Mouse (Mus musculus): ENCODE measurements at regions not wholly inside any gene's neighbourhood (a gene's known extent, or its start where the extent isn't known, plus 50 kb on each side); places are given as distances from the start of the nearest gene placed in this dataset.

DNA sequence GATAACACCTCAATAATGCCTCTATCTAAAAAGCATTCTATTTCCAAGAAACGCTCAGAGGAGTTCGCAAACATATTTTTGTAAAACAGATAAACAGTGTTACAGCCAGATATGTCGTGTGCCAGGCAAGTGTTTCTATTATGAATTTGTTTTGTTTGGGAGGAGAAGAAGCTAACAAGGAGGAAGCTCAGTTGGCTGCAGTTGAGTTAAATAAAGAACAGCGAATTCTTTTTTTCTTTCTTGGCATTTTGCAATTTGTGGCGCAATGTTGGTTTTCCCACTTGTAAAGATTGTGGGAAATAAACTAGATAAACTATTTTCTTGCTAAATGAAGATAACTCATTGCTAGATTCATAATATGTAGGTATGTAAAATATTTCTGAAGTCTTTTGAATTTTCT is 427.4 kb downstream of the Prdm2 start:
- DNase-seq (ENCODE audit: low spot score in 2 of 2), result no peak

DNA sequence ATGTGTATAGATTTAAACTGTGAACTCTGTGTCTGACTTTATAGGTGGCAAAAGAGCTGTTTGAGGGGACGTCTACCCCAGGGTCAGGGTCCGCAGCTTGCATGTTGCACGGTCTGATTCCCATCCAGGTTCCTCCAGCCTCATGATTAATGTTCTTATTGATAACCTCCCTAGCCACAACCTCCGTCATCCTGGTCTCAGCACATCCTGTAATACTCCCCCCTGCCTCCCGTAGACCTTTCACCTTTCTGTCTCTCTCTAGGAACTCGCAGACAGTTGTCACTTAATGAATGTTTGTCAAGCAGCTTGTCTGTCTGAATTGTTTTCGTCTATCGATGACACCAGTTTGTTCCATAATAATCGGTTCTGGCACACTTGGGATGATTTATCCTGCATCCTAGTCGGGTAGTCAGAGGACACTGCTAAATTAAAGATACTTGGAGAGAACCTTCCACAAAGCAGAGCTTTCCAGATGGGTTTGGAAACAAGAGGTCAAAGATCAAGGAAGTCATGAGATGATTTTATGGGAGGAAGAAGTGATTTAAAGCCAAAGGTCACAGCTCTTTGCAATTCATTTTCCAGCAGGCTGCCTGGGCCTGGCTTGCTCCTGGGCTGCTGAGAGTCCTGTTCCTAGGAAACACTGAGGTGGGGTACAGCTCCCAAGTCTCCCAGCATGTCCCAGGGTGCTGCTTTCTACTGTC is 435.9 kb downstream of the Prdm2 start:
- no peak for DNase-seq (ENCODE audit: low spot score in 2 of 2)

- DNase-seq (ENCODE audit: low spot score in 2 of 2), result no peak
Observed at GRCm38 (mm10) chr4:142775023-142775422, 437.8 kb downstream of the Prdm2 start.

GRCm38 (mm10) chr4:142773651-142774151 is 439.1 kb downstream of the Prdm2 start:
- DNase-seq (ENCODE audit: low spot score in 2 of 2), result no peak

DNA sequence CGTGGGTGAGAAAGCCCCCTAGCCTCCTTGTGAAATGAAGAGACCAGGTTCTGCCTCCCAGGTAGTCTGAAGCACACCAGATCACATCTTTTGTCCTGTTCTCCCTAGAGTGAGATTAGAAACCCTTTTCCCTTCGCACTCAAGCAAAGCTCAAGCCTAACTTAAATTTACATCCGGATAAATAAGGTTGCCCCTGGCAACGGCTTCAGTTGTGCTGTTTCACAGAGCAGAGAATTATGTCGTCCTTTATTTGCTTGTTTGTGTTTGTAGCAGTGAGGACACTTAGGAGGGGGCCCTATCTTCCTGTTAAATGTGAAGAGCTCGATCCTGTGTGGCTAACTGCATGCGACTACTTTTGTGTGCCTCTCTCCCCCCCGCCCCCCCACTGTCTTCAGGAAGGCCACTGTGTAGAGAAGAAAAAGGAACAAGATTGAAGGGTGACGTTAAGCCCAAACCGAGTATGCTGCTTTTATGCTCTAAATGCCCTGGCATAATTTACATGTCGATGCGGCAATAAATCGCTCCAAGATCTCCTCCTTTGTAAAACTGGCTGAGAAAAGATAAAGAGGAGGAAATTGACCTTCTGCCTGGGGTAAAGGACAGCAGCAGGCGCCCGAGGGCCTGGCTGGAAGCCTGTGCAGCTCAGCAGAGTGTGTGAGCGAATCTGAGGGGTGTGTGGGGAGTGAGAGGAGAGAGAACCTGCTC is 439.9 kb downstream of the Prdm2 start:
- no peak for DNase-seq (ENCODE audit: low spot score in 2 of 2)

- no peak for DNase-seq (ENCODE audit: low spot score in 2 of 2)
Observed at GRCm38 (mm10) chr4:142771520-142772150, 441.2 kb downstream of the Prdm2 start.

DNA sequence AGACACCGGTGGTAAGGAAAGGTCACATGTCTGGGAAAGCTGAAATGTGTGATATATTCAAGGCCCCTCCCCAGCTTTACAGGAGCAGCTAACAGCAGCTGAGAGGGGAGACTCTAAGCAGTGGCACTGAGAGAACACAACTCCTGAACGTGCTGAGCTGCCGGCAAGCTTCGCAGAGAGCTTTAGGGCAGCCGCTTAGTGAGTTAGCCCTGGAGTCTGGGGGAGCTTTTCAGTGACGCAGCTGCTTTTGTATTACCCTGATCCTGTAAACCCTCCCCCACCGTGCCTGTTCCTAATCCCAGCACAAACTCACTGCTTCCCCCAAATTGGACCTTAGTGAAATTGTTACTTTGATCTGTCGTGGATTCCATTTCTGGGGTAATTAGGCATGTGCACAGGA is 442.6 kb downstream of the Prdm2 start:
- no peak for DNase-seq (ENCODE audit: low spot score in 2 of 2)

DNA sequence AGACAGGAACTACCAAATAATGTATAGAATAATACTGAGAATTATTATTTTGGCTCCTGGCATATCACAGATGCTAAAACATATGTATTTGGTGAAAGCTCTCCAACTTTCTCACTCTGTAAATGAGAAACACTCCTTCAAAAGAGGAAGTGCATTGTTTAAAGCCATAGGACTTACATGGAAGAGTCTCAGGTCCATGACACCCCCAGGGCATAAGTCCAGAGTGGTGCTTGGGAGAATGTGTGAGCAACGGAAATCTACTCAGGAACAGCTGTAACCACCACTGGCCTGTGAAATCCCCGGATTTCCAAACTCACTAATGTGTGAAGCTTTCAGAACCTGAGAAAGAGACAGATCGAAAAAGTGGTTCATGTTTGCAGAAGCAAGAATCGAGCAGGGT is 445.1 kb downstream of the Prdm2 start:
- no peak for DNase-seq (ENCODE audit: low spot score in 2 of 2)

GRCm38 (mm10) chr4:142761577-142761976 is 451.2 kb downstream of the Prdm2 start:
- DNase-seq (ENCODE audit: low spot score in 2 of 2), result no peak

DNA sequence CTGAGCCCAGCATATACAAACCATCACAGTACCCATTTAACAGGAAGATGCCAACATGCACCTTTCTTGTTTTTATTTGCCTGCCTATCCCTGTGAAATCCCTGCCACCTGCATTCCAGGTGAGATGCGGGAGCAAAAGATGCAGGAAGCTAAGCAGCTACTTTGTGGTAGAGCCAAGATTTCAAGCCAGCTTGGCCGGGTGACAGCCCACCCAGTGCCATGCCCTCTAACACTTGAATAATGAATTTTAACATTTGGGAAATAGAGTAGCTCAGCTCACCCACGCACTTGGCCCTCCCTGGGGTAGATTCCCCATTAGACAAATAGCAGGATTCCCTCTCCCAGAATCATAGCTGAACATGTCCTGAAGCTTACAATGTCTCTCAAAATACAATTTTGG is 454.7 kb downstream of the Prdm2 start:
- no peak for DNase-seq (ENCODE audit: low spot score in 2 of 2)

DNA sequence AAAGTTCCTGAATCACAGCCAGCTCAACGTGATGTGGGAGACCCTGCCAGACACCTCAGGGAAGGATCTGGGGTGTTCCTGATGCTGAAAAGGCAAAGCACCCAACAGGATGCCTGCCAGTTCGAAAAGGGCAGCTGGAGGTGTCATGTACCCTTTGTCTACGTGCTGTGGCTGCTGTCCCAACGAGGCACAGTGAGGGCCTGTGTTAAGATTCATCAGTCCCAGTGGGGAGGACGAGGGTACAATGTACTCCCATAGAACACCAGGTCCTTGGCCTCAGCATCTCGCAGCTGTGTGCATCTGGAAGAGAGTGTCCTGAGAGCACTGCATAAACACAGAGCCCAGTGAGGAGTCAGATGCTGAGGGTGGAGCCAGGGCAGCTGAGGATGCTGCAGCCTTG is 456.5 kb downstream of the Prdm2 start:
- DNase-seq (ENCODE audit: low spot score in 2 of 2), result peak in 1 of 2 experiments; percentile 69

DNA sequence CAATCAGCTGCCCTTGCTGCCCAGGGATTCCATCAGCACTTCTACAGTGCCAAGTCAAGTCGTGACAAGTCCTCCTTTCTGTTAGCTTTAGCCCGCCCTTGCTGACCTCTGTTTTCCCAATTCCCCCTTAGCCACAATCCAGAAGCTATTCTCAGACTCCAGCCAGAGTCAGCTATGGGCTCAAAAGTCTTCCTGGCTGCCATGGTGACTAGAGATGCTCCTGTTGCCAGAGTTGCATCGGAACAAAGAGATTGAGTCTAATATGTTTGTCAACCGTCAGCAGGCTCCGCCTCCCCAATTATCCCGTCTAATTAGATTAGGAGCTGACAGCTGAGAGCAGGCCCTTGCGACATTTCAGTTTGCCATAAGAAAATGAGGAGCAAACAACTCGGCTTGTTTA is 462.9 kb downstream of the Prdm2 start:
- DNase-seq (ENCODE audit: low spot score in 2 of 2), result no peak

DNA sequence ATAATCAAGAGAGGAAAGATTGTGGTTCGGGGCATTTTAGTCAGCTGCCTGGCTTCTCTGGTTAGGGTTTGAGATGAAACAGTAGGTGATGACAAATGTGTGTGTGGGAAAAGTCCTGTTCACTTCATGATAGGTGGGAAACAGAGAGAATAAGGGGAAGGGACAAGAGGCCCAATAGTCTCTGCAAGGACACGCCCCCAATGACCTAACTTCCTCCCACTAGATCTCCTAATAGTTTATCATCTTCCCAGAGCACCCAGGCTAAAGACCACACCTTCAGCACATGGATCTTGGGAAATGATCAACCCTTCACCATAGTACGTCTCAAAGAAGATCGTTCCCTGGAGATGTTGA is 484.3 kb upstream of the Kazn start:
- DNase-seq (ENCODE audit: low spot score in 2 of 2), result no peak

GRCm38 (mm10) chr4:142722845-142723553 is 483.8 kb upstream of the Kazn start:
- DNase-seq (ENCODE audit: low spot score in 2 of 2), result no peak

- DNase-seq (ENCODE audit: low spot score in 2 of 2), result no peak
Observed at GRCm38 (mm10) chr4:142701606-142702005, 462.4 kb upstream of the Kazn start.

DNA sequence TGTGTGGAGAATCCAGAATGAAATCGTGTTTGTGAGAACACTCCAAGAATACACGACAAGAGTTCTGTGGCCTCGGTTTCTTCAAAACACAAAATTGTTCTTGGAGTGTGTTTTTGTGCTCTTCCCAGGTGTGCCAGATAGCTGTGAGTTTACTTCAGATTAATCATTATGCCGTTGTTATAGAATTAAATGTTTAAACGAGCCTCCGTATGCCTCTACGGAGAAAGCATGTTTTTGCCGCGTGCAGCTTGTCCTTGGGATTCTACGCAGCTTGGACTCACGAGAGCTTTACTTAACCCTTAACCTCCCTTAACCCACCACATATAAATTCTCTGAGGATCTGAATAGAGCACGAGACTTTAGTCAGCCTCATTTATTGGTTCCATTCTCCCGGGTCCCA is 455.7 kb upstream of the Kazn start:
- DNase-seq (ENCODE audit: low spot score in 2 of 2), result no peak

GRCm38 (mm10) chr4:142688241-142688640 is 449.0 kb upstream of the Kazn start:
- DNase-seq (ENCODE audit: low spot score in 2 of 2), result peak in 1 of 2 experiments; percentile 4

DNA sequence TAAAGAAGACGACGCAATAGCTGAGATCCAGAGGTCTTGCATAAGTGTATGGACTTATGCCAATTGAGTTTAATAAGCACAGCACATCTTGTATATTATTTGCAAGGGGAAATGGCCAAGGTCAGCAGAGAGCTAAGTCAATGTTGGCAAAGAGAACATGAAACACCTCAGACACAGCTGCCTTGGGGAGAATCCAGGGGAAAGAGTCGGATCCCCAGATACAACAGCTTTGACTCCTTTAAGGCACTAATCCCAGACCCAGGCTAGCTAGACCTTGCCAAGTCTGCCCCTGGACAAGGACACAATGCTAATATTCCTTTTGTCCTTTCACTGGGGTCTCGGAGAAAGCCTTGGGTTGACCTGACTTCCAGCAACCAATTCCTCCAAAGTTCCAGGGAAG is 438.2 kb upstream of the Kazn start:
- DNase-seq (ENCODE audit: low spot score in 2 of 2), result no peak

DNA sequence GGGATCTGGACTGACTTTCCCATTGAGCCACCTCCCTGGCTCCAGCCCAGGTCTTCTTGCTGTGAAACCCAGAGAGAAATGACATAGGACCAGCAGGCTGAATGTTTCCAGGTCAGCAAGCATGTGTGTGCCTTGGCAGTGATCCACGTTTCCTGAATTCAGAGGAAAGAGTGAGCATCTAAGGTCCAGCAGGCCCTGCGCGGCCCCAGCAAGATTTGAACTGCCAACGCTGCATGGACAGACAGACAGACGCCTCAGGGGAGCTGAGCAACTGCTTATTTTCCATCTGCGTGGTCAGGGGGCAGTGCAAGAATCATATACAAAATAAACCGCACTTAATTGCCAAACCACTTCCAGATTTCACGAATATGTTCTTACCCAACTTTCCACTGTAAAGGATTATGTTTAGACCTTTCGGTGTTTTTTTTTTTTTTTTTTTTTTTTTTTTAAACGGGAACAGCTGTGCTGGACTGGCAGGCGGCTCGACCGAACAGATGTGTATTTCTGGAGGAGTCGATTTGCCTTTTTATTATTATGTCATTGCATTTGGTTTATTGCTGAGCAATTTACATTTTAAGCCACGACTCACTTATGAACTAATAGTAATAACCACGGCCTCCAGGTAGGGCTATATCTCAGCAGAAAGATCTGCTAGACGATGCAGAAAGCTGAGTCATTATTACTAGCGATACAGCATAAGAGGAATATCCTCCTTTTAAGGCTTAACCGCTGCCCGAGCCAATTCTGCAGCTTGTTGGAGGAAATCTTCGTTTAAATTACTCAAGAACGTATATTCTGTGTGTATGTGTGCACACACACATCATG is 435.7 kb upstream of the Kazn start:
- no peak for DNase-seq (ENCODE audit: low spot score in 2 of 2)

DNA sequence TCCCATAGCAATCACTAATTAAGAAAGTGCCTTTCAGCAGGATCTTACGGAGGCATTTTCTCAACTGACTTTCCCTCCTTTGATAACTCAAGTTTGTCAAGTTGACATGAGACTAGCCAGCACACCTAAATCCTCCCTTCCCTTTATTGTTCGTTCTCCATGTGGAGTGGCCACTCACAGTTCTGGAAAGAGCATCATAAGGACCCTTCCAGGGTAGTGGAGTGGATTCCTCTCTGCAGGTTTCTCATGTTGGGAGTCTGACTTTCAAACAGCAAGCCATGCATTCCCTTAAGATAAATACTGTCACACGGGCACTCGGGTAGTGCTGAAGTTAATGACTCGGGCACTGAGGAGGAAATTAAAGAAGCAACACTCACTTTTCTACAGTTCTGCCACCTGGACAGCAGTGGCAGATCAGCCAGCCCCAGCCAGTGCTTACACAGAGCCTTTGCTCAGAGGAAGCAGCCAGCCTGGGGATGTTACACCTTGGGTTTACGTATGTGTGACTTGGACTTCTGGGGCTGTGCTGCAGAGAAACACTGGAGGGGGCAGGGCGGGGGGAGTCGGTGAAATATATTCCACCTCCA is 432.8 kb upstream of the Kazn start:
- no peak for DNase-seq (ENCODE audit: low spot score in 2 of 2)

- peak in 1 of 2 experiments; percentile 22 for DNase-seq (ENCODE audit: low spot score in 2 of 2)
Observed at GRCm38 (mm10) chr4:142664781-142665180, 425.6 kb upstream of the Kazn start.
